26 mouse cellular contexts compared by ENCODE assay signal in the genomic region with DNA sequence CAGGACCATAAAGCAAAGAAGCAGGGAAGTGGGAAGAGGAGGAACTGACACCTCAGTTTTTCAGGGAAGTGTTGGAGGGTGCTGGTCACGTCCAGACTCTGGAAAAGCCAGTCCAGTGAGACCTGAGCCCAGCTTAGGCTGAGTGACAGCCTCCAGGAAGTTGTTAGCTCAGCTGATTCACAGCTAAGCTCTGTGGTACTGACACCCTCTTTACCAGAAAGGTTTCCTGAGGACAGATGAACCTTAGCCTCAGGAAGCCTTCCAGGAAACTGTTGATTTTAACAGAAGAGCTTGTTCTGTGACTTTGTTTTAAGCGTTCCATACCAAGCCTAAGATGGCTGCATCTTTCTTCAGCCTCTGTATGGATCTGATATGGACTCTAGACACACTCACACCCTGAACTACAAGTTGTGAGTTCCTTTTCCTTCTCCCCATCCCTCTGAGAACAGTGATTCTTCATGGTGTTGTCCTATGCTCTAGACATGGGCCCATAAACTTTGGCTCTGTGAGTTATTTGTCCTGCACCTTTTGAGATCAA. TPM values are rescaled to one million over a fixed set of nuclear protein-coding genes. Genes with fewer than 3 reads are reported as not detected.
DNase-seq lines count a peak whose midpoint lies in the region; ATAC-seq and TF ChIP-seq lines count a peak whose summit lies in the region.
"Had no signal": no experiment of that assay in that cellular context is flagged by ENCODE, and none has a peak within 500 bp of the region (broad histone marks: within the 10 kb centered on the region; RNA-seq: fewer than 3 reads in every experiment).

No protein-coding gene starts in this region.

- no peak overlapping the region for H3K4me3 ChIP-seq in thymus, adult 2 months (ENCODE audit: control insufficient read depth, insufficient read depth, low read length)
- H3K4me3 ChIP-seq in midbrain, embryonic 15.5 days, result no peak overlapping the region
- no peak overlapping the region for H3K4me3 ChIP-seq in limb, embryonic 10.5 days
- H3K4me3 ChIP-seq: embryonic facial prominence, embryonic 12.5 days; heart, embryonic 15.5 days; layer of hippocampus, adult 2 months; neural tube, embryonic 12.5 days had no signal

- ATAC-seq in CD4-positive, CD25-positive, alpha-beta regulatory T cell, adult 4 months, result peak; percentile 91
- no peak for ATAC-seq in midbrain, embryonic 15.5 days (replicated peaks)
- ATAC-seq: forebrain, embryonic 16.5 days; hindbrain, embryonic 16.5 days; intestine, embryonic 16.5 days had no signal

- WGBS in thymus, adult 2 months, result 9% methylated on average over 2 of the region's 2 CpGs
- WGBS in midbrain, embryonic 15.5 days, result 79% methylated on average over 2 of the region's 2 CpGs
- WGBS in limb, embryonic 10.5 days, result 61% methylated on average over 2 of the region's 2 CpGs

- no peaks in the 10 kb centered on the region for H3K36me3 ChIP-seq in thymus, adult 2 months (ENCODE audit: control insufficient read depth, insufficient read depth, low read length)
- H3K36me3 ChIP-seq in midbrain, embryonic 15.5 days (replicated peaks), result no peaks in the 10 kb centered on the region
- H3K36me3 ChIP-seq in limb, embryonic 10.5 days, result no peaks in the 10 kb centered on the region
- H3K36me3 ChIP-seq: embryonic facial prominence, embryonic 12.5 days; heart, embryonic 15.5 days; neural tube, embryonic 12.5 days had no signal

- H3K4me1 ChIP-seq in thymus, adult 2 months (replicated peaks; ENCODE audit: control insufficient read depth, insufficient read depth, low read length), result peaks cover 9% of the 10 kb centered on the region
- no peaks in the 10 kb centered on the region for H3K4me1 ChIP-seq in midbrain, embryonic 15.5 days
- no peaks in the 10 kb centered on the region for H3K4me1 ChIP-seq in limb, embryonic 10.5 days
- H3K4me1 ChIP-seq: embryonic facial prominence, embryonic 12.5 days; heart, embryonic 15.5 days; neural tube, embryonic 12.5 days had no signal

- H3K27ac ChIP-seq in thymus, adult 2 months (ENCODE audit: control insufficient read depth, insufficient read depth, low read length), result no peak overlapping the region
- no peak overlapping the region for H3K27ac ChIP-seq in midbrain, embryonic 15.5 days
- no peak overlapping the region for H3K27ac ChIP-seq in limb, embryonic 10.5 days
- H3K27ac ChIP-seq: embryonic facial prominence, embryonic 12.5 days; heart, embryonic 15.5 days; layer of hippocampus, adult 2 months; liver, embryonic 14.5 days; macrophage; neural tube, embryonic 12.5 days had no signal

- no peaks in the 10 kb centered on the region for H3K9me3 ChIP-seq in midbrain, embryonic 15.5 days
- H3K9me3 ChIP-seq in limb, embryonic 10.5 days (replicated peaks), result no peaks in the 10 kb centered on the region
- H3K9me3 ChIP-seq: embryonic facial prominence, embryonic 12.5 days; heart, embryonic 15.5 days; neural tube, embryonic 12.5 days had no signal

- DNase-seq in thymus, adult 2 months, result peak; percentile 23
- no peak for DNase-seq in thymus, adult 18-20 months
- peak; percentile 62 for DNase-seq in induced T-regulatory cell, adult 2 months (ENCODE audit: low read depth)
- peak; percentile 36 for DNase-seq in thymus, postnatal 14 days
- DNase-seq in urinary bladder, postnatal 10 days (ENCODE audit: low spot score), result no peak
- DNase-seq in limb, embryonic 10.5 days (ENCODE audit: low spot score), result no peak
- DNase-seq: adrenal gland, postnatal 14 days; cerebellum, adult 11 months; cerebellum, adult 9-10 months; embryo, embryonic 11 days; gastrocnemius, postnatal 10 days; lung, adult 2 months; lung, postnatal 10 days; midbrain, embryonic 14.5 days; right cerebral cortex, postnatal 4 days had no signal

- no peak overlapping the region for H3K9ac ChIP-seq in midbrain, embryonic 15.5 days
- H3K9ac ChIP-seq: embryonic facial prominence, embryonic 12.5 days; heart, embryonic 15.5 days; liver, embryonic 14.5 days; neural tube, embryonic 12.5 days had no signal

- TF ChIP-seq POLR2A in thymus, adult 2 months (IDR thresholded peaks at IDR 0.05; ENCODE audit: control insufficient read depth, extremely low read depth, insufficient read depth, low read length, poor library complexity), result no peak

- no peaks in the 10 kb centered on the region for H3K27me3 ChIP-seq in thymus, adult 2 months (ENCODE audit: control insufficient read depth, insufficient read depth, low read length)
- H3K27me3 ChIP-seq in midbrain, embryonic 15.5 days (replicated peaks), result no peaks in the 10 kb centered on the region
- H3K27me3 ChIP-seq in limb, embryonic 10.5 days (ENCODE audit: low read depth, poor library complexity, severe bottlenecking), result no peaks in the 10 kb centered on the region
- H3K27me3 ChIP-seq: embryonic facial prominence, embryonic 12.5 days; heart, embryonic 15.5 days; neural tube, embryonic 12.5 days had no signal

- TF ChIP-seq CTCF in thymus, adult 2 months (IDR thresholded peaks at IDR 0.05; ENCODE audit: borderline replicate concordance, control insufficient read depth, extremely low read depth, insufficient read depth, low read length, poor library complexity), result no peak

- H3K4me2 ChIP-seq in midbrain, embryonic 15.5 days, result no peak overlapping the region
- H3K4me2 ChIP-seq: embryonic facial prominence, embryonic 12.5 days; heart, embryonic 15.5 days; neural tube, embryonic 12.5 days had no signal

RNA-seq across cellular contexts. Expression of a gene that starts 31.6 kb away (rescaled TPM):
- polyA plus RNA-seq in thymus, adult 2 months (2012; rRNA removed), result 131 and 145 TPM in 2 replicates
- polyA plus RNA-seq in CD4-positive, CD25-positive, alpha-beta regulatory T cell, adult 4 months (2017; shearing (Covaris generic)), result 10 to 100 TPM; 66.0 to 79.2 TPM
- polyA plus RNA-seq in midbrain, embryonic 15.5 days (2015; fragmentation: Nextera tagmentation; extraction: Ambion mirVana), result 2.4 and 2.8 TPM in 2 replicates
- polyA plus RNA-seq in limb, embryonic 10.5 days (2016; fragmentation: Nextera tagmentation; extraction: Ambion mirVana), result 0.21 and 0.40 TPM in 2 replicates

Comparison
In these comparisons a context has a peak if more than half of its experiments do, and no peak if none do; other contexts are left out.
1. DNase-seq: peak in thymus, adult 2 months (single experiment), induced T-regulatory cell, adult 2 months (single experiment) and thymus, postnatal 14 days (single experiment); none in thymus, adult 18-20 months (0 of 2), urinary bladder, postnatal 10 days (single experiment) and limb, embryonic 10.5 days (single experiment).
2. RNA of a gene that starts 31.6 kb away (polyA plus RNA-seq): 131 to 145 TPM in thymus, adult 2 months and 66.0 to 79.2 TPM in CD4-positive, CD25-positive, alpha-beta regulatory T cell, adult 4 months; 2.4 to 2.8 TPM in midbrain, embryonic 15.5 days and 0.21 to 0.40 TPM in limb, embryonic 10.5 days; every median in the first group is over 10 times any median in the second.